Mouse (Mus musculus) macrophage (primary cell): ENCODE data around the gene Jag2. TPM values are rescaled to one million over a fixed set of nuclear protein-coding genes. Genes with fewer than 3 reads are reported as not detected.

Experiments
- H3K27ac ChIP-seq: fragments of 350-480 bp; formaldehyde crosslinking; 2 replicates; pipeline ENCODE4 v1.9.0; 2021
- H3K36me3 ChIP-seq: fragments of 350-480 bp; formaldehyde crosslinking; 2 replicates; pipeline ENCODE4 v1.9.0; 2021; ENCODE audit errors: inconsistent target
- H3K4me3 ChIP-seq: fragments of 350-480 bp; formaldehyde crosslinking; 2 replicates; pipeline ENCODE4 v1.9.0; 2021; ENCODE audit errors: inconsistent target
- H3K79me2 ChIP-seq: fragments of 350-480 bp; formaldehyde crosslinking; 2 replicates; pipeline ENCODE4 v1.9.0; 2021; ENCODE audit errors: inconsistent target
- WGBS: methylation state at CpG from one replicate; pipeline ENCODE4 v1.1.7; 2026; ENCODE audit warnings: inconsistent platforms; ENCODE audit not compliant: missing documents; 5-methylcytosine and 5-hydroxymethylcytosine counted together
- polyA plus RNA-seq: library from polyadenylated mRNA; stranded (reverse); fragments of 250-400 nt; gene quantifications from 3 replicates; pipeline ENCODE4 v1.2.4, GENCODE M21; 2018; ENCODE audit warnings: inconsistent platforms
- total RNA-seq, 78 experiments: library from RNA; depleted of rRNA; stranded (reverse); fragments of 250-400 nt; gene quantifications; 1 replicate in 9 of 78; 2 replicates in 24 of 78; 3 replicates in 43 of 78; 4 replicates in 2 of 78; pipeline ENCODE4 v1.2.4; 2018; ENCODE audit warnings: inconsistent platforms in 56 of 78

Gene Jag2
- 10 to 100 TPM in 2 of 26 experiments, 1 to 10 TPM in 21, under 1 TPM in 2, not detected in 1; 0.29 to 12.5 (median 3.4) TPM for total RNA-seq (2018; cell fraction: chromatin; rRNA removed)
- total RNA-seq (2018; cell fraction: cytosol; rRNA removed) = under 1 TPM in 24 of 26 experiments, not detected in 2; 0.03 to 0.49 (median 0.20) TPM
- total RNA-seq (2018; cell fraction: nucleus; rRNA removed) = 1 to 10 TPM in 14 of 26 experiments, under 1 TPM in 11, not detected in 1; 0.12 to 6.5 (median 1.3) TPM
- 0.14 to 0.42 TPM (median 0.26 TPM) in 3 replicates for polyA plus RNA-seq

DNA sequence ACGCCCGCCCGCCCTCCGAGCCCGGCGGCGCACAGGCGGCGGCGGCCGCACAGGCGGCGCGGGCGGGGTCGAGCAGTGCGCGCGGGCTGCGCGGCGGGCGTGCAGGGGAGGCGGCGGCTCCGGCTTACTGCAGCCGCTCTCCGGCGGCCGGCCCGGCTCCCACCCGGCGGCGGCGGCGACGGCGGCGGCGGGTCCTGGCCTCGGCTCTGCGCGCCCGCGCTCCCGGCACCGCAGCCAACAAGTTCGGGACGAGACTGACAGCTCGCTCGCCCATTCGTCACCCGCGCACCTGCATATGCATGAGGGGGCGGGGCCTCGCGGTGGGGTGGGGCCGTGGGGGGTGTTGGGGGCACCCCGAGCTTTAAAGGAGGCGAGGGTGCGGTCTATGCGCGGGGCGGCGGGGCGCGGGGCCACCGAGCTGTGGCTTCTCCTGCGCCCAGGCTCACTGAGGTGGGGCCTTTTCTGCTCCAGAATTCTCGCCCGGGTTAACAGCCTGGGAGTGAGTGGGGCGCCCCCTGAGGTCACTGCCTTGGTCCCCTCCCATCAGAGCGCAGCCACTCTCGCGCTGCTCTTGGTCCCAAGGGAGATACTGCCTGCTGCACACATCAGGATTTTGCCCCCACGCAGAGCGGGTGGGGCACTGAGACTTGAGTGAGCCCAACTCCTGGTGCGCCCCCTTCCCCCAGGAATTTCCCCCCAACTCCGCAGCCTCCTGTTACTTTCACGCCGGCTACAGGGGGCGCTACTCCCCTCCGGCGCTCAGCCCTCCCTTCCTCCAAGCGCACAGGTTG lies at the start of gene Jag2:
TSS of gene Jag2 (minus strand) at position 215 of the 791 bp plus-strand sequence.
- no peaks in the 10 kb centered on the region for H3K36me3 ChIP-seq
- no peaks in the 10 kb centered on the region for H3K79me2 ChIP-seq
- 6% methylated on average over 32 of the region's 85 CpGs for WGBS
- no peak within 1 kb of the TSS for H3K27ac ChIP-seq
- no peak within 1 kb of the TSS for H3K4me3 ChIP-seq

DNA sequence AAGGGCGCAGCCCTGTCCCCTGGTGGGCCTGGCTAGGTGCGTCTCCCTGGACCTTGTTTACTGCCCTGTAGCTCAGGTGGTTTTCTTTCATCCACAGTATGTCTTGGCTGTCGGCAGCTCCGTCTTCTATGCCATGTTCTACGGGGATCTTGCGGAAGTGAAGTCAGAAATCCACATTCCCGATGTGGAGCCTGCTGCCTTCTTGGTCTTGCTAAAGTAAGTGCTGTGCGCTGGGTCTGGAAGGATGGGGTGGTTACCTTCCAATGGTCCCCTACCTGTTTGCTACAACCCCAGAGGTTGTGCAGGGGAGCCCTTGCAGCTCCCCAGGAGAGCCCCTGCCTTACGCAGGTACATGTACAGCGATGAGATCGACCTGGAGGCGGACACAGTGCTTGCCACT lies 47.6 kb upstream of the Jag2 start:
- WGBS = 90% methylated on average over 12 of the region's 12 CpGs
- H3K79me2 ChIP-seq = no peaks in the 10 kb centered on the region
- H3K36me3 ChIP-seq = peaks cover 43% of the 10 kb centered on the region; the same call in 1 of the 2 replicates
- peak overlapping the region; percentile 15; the same call in 1 of the 2 replicates for H3K4me3 ChIP-seq
- no peak overlapping the region for H3K27ac ChIP-seq

DNA sequence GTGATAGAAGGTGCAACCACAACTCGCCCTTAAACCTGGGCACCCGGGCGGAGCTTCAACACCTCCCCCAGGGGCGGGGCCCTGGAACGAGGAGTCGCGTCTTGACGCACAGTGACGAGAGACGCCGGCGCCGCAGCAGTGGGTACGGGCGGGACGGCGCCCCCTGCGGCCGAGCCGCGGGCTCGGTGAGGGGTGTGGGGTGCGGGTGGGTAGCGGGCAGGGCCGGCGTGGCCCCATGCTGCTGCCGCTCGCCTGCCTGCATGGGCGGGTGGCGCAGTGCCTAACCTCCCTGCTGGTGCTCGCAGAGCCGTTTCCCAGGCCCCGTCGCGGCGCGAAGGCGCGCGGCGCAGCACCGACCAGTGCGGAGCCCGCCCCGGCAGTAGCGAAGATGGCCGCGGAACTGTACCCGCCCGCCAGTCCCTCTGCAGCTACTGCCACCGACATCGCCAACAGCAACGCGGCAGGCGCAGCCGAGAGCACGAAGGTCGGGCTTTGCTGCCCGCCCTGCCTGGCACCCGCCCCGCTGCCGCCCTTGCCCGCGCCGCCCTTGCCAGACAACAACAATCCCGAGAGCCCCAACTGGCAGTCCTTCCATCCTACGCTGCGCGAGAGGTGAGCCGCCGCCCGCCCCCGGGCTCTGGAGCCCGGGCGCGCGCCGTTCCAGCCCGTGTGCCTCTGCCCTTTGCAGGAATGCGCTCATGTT lies 46.9 kb upstream of the Jag2 start, which contains the start of gene Btbd6:
TSS of gene Btbd6 (plus strand) at position 112 of the 703 bp plus-strand sequence.
- under 1% methylated on average over 79 of the region's 80 CpGs for WGBS
- H3K4me3 ChIP-seq = peak within 1 kb of the TSS; percentile 21
- no peak within 1 kb of the TSS for H3K27ac ChIP-seq
- H3K79me2 ChIP-seq = no peaks in the 10 kb centered on the region
- peaks cover 43% of the 10 kb centered on the region for H3K36me3 ChIP-seq

DNA sequence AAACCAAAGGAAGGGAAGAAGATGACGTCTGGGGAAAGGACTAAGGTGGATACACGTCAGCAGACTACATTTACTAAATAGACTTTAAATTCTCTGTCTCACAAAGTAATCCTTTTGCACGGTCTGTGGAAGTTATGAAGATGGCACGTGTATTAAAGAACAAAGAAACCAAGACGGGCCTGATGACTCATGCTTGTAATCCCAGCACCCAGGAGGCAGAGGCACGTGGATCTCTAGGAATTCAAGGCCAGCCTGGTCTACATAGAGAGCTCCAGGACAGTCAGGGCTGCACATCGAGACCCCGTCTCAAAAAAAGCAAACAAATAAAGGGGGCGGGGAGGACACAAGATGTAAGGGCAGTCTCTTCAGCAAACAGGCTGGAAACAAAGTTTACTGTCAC lies 45.2 kb upstream of the Jag2 start:
- no peak overlapping the region for H3K4me3 ChIP-seq
- no peak overlapping the region for H3K27ac ChIP-seq
- WGBS = 96% methylated on average over 9 of the region's 9 CpGs
- H3K36me3 ChIP-seq = peaks cover 49% of the 10 kb centered on the region
- no peaks in the 10 kb centered on the region for H3K79me2 ChIP-seq

DNA sequence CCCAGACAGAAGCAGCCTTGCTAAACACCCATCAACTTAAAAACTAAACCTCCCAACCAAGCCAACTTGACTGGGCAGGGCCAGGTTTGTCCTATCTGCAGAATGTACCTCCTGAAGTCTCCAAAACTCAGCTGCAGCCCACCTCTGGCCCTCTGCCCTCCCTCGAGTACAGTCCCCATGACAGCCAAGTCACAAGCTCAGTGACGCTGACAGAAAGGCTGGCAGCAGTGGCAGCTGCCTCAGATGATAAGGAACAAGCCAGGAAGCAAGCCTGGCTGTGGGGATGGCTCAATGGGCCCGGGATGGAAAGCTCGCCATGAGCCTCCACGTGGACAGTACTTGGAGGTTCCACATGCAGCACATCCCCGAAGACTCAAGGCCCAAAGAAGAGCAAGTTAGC lies 40.0 kb upstream of the Jag2 start:
- H3K27ac ChIP-seq = no peak overlapping the region
- H3K79me2 ChIP-seq = no peaks in the 10 kb centered on the region
- peaks cover 89% of the 10 kb centered on the region for H3K36me3 ChIP-seq
- WGBS = 94% methylated on average over 6 of the region's 6 CpGs
- H3K4me3 ChIP-seq = no peak overlapping the region

DNA sequence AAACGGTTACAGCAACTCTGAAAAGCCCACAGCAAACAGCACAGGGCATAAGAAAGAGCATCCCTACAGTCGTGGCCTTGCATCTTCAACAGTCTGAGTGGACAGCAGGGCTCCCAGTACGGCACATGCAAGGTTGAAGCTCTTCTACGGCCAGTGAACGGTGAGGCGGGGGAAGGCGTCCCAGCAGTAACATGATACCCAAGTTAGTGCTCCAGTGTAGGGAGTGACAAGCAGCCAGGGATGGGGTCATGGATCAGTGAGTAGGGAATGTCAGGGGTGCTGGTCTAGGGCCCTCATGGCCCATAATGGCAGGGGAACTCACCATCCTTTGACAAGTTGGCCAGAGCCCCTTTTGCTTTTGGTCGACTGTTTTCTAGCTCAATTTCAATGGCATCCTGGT lies 39.4 kb upstream of the Jag2 start:
- no peaks in the 10 kb centered on the region for H3K79me2 ChIP-seq
- no peak overlapping the region for H3K27ac ChIP-seq
- peaks cover 94% of the 10 kb centered on the region for H3K36me3 ChIP-seq
- H3K4me3 ChIP-seq = no peak overlapping the region
- WGBS = 91% methylated on average over 8 of the region's 8 CpGs

DNA sequence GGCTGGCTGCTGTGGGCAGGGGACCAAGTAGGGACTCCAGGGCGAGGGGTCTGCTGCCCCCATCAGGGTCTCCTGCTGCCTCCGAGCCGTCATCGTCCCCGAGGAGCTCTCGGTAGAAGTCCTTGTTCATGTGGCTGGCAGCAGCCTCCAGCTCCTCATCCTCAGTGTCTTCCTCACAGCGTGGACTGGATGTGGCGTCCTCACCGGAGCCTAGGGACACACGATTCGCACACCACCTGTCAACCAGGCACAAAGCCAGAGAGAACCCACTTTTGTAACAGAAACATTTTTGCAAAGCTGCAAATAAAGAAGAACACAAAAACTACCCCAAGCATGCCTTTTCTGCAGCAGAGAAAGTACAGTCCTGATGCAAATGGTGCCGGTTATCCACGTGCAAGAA lies 36.2 kb upstream of the Jag2 start:
- no peaks in the 10 kb centered on the region for H3K79me2 ChIP-seq
- peaks cover 96% of the 10 kb centered on the region for H3K36me3 ChIP-seq
- H3K27ac ChIP-seq = no peak overlapping the region
- H3K4me3 ChIP-seq = no peak overlapping the region
- WGBS = 94% methylated on average over 13 of the region's 13 CpGs

DNA sequence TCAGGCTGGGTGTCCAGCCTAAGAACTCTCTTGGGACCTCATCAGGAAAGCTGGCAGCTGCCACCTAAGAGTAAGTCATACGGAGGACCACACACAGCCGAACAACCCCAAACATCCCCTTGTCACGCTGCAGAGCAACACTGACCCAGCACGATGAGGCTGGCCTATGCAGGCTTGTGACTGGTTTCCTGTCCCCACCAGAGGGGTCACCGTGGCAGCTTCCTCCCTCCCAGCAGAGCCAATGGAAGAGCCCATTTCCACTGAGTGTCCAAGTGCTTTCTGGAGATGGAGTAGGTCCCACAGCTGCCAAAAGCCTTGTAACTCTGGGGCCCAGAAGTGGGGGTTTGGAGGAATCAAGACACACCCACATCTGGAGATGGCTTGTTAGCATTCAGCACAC lies 32.3 kb upstream of the Jag2 start:
- H3K79me2 ChIP-seq = no peaks in the 10 kb centered on the region
- peaks cover 67% of the 10 kb centered on the region for H3K36me3 ChIP-seq
- WGBS = 92% methylated on average over 5 of the region's 5 CpGs
- no peak overlapping the region for H3K4me3 ChIP-seq
- H3K27ac ChIP-seq = no peak overlapping the region

DNA sequence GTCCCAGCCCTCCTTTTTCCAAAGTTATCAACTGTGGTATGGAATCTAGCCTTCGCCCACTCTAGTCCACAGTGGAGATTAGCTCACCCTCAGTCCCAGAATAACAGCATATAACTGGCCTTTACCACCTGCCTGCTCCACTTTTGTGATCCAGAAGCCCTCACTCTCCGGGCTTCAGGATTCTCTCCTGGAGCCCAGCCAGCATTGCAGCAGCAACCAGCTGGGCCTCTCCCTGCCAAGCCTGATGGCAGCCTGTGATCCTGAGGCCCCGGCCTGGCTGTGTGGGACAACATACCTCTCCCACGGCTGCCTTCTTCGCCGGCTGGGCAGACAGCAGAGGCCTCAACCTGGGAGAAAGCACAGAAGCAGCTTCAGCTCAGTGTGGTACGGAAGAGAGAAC lies 31.9 kb upstream of the Jag2 start:
- Histone ChIP-seq H3K79me2 (no peaks in the 10 kb centered on the region), H3K27ac (no peak overlapping the region), H3K36me3 (peaks cover 62% of the 10 kb centered on the region), H3K4me3 (no peak overlapping the region)
- WGBS = 94% methylated on average over 7 of the region's 7 CpGs

DNA sequence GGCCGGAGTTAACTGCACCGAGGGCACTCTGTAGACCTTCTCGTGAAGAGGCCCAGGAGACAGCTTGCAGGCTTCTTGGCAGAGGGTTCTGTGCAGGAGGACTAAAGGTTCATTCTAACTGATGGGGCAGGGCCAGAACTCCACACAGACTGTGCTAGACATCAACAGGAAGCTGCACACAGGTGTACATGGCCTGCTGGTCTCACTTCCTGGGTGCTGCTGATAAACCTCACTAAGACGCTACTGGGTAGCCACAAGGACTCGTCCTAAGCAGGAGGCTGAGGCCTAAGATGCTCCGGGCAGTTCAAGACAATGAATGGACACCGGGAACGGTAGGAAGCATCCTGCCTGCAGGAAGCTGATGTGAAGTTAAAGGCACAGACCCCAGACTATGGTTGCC lies 29.8 kb upstream of the Jag2 start:
- no peak overlapping the region for H3K4me3 ChIP-seq
- H3K36me3 ChIP-seq = peaks cover 42% of the 10 kb centered on the region
- WGBS = 86% methylated on average over 8 of the region's 8 CpGs
- no peaks in the 10 kb centered on the region for H3K79me2 ChIP-seq
- H3K27ac ChIP-seq = no peak overlapping the region

DNA sequence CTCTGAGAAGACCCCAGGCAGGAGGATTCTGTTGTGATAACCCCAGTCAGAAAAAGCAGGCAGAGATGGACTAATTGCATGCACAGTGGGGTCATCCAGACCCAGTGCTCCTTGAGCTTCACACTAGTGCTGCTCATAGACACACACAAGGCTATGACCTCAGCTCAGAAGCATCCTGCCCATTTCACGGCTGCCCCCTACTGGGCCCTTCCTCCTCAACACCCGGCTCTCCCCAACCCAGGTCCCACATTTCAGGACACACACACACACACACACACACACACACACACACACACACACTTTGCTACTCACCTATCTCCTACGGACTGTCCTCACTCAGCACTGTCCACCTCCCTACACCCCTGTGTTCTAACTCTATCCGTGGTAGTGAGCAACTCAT lies 28.7 kb upstream of the Jag2 start:
- Histone ChIP-seq H3K27ac (no peak overlapping the region), H3K36me3 (peaks cover 31% of the 10 kb centered on the region), H3K4me3 (no peak overlapping the region), H3K79me2 (no peaks in the 10 kb centered on the region)
- WGBS = 73% methylated on average over 4 of the region's 4 CpGs

DNA sequence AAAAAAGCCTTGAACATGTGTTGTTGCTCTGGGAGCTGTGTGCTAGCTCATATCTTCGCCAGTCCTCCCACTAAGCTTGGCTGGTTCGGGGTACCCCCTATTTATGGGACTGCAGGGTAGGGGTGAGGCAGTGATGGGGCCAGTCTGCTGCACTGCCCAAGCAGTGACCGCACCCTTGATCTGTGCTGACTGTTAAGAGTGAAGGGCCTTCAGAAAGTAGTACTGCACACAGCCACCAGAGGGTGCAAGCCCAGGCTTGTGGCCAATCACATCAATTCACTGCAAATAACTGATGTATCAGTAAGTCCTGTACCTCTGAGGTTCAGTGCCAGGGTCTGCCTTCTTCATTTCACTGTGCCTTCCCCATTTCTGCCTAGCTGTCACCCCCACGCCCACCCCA lies 26.2 kb upstream of the Jag2 start:
- H3K27ac ChIP-seq = no peak overlapping the region
- H3K4me3 ChIP-seq = no peak overlapping the region
- H3K36me3 ChIP-seq = peaks cover 6% of the 10 kb centered on the region; the same call in 1 of the 2 replicates
- H3K79me2 ChIP-seq = no peaks in the 10 kb centered on the region
- WGBS = 51% methylated on average over 3 of the region's 4 CpGs

DNA sequence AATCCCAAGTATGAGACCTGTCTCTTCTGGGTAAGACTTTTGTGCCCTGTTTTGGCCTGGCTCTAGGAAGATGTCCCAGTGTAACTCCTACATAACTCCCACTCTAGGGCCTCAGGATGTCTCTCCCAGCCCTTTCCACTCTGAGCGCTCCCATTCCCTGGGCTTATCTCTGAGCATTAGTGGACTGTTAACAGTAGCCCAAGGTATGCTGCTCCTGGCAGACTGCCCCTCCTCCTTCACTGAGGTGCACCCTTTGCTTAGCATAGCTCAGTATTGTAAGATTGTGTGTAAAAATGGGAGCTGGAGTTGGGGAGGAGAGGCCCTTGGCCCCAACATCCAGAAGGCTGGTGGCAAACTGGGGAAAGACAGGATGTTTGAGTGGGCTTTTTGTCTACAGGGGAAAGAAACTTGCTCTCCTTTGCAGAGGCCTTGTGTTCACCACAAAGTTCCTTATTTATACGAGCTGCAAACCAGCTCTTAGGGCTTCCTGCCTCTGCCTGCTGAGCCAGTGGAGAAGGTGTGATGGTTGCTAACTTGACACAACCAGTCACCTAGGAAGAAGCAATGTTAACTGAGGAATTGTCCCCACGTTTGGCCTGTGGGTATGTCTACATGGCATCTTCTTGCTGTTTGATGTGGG lies 23.5 kb upstream of the Jag2 start:
- Histone ChIP-seq H3K4me3 (no peak overlapping the region), H3K36me3 (no peaks in the 10 kb centered on the region), H3K27ac (no peak overlapping the region), H3K79me2 (no peaks in the 10 kb centered on the region)
- 31% methylated on average over 3 of the region's 3 CpGs for WGBS

DNA sequence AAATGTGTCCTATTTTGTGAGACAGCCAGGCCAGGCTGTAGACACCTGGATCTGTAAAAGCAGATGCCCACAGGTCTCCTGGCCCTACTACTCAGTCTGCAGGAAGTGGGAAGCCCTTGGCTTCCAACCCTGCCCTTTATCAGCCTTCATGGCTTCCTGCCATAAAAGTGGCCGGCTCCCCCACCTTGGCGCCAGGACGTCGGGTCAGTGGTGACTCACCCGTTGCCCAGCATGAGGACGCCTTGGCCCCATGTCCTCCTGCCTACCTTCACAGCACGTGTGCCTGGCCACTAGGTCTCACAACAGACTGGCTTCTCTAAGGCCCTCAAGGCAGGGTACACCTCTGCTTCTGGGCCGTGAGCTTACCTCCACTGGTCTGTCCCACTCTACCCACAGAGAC lies 22.9 kb upstream of the Jag2 start:
- no peaks in the 10 kb centered on the region for H3K79me2 ChIP-seq
- 19% methylated on average over 8 of the region's 8 CpGs for WGBS
- no peak overlapping the region for H3K4me3 ChIP-seq
- H3K27ac ChIP-seq = no peak overlapping the region
- H3K36me3 ChIP-seq = no peaks in the 10 kb centered on the region
